Mouse (Mus musculus) heart, postnatal 14 days (tissue): ENCODE data around the gene Ppm1b. TPM values are rescaled to one million over a fixed set of nuclear protein-coding genes. Genes with fewer than 3 reads are reported as not detected.

Source experiments
- DNase-seq, 2 experiments: peaks; one replicate each; pipeline ENCODE4 v3.0.0; 2021 to 2022
- intact Hi-C: fragments of 180-260 bp; cut with DNase I; formaldehyde crosslinking; loops from one replicate; pipeline ENCODE4 v1.15.1; 2025
- total RNA-seq, 2 experiments: library from RNA; stranded (reverse); gene quantifications; 2 replicates each; pipeline ENCODE4 v1.2.3; 2021

The Ppm1b gene
- total RNA-seq, 2 experiments from 2014 or later, result 95.4 to 99.7 TPM

DNA sequence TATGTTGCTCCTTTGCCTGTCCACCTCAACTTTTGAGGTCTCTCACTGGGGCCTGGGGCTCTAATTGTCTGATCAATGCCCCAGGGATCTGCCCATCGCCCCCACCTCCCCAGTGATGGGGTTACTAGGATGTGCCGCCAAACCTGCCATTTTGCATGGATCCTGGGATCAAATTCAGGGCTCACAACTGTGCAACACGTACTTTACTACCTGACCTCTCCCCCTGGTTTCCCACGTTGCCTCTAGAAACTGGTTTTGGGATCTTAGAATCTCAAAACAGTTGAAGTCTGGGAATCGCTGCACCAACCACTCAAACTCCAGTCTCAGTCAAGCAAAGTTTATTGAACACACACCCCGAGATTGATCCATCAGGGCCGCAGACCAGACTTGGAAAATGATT is 101.7 kb downstream of the Ppm1b start:
- intact Hi-C loops, result no loop called here

DNA sequence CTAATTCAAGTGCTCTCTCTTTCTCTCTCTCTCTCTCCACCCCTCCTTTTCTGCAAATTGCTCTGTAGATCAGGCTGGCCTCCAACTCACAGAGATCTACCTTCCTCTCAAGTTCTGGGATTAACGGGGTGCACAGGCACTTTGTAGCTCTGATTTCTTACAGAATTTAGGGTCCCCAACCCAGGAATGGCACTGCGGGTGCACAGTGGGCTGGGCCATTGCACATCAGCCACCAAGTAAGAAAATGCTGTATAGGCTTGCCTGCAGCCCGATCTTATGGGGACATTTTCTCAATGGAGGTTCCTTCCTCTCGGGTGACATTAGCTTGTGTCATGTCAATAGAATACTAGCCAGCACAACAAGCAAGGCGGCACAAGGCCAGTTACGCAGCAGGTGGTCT is 102.6 kb downstream of the Ppm1b start:
- DNase-seq, result no peak
- intact Hi-C loops, result no loop called here

More for the DNA sequence above, 101.7 kb downstream of the Ppm1b start:
- DNase-seq, result no peak

DNA sequence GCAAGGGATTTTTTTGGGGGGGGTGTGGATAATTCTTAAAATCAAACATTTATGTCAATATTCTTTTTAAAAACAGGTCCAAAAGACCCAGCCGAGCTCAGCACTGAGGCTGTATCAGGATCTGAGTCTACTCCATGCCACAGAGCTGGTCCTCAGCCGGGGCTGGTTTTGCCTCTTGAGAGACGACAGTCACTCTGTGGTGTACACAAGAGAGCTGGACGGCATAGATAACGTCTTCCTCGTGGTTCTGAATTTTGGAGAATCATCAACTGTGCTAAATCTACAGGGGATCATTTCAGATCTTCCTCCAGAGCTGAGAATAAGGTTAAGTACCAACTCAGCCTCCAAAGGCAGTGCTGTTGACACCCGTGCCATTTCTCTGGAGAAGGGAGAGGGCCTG is 107.0 kb downstream of the Ppm1b start:
- DNase-seq, result no peak
- intact Hi-C loops, result no loop called here

DNA sequence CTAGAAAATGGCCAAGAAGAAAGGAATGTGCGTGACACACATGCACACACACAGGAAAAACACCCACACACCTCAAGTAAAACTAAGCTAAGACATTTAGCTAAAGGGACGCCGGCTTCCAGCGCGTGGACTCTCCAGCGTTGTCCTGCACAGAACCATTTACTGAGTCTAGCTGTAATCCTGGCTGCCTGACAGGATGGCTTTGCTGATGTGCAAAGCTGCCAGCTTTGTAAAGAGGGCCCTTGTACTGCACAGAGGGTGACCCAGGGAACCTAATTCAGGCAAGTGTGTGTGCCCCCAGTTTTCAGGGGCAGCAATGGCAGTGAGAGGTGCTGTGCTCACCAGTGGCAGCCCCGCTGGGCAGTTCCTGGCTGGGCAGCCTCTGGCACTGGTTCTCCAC is 110.8 kb downstream of the Ppm1b start:
- no peak for DNase-seq
- intact Hi-C loops, result no loop called here

DNA sequence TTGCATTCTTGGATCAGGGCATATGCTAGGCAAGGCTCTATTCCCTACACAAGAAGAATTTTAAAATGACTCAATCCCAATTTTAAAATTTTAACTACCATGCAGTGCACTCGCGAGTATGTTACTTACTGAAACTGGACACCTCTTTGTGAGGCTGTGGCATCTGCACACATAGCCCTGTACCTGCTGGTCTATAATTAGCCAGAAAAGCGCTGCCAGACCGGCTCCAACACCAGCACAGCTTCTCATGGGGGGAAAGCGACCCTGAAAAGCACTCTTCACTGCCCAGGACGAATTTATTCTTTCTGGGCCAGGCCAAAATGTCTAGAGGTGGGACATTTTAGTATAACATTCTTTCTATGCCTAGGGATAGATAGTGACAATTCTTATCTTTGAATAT is 114.1 kb downstream of the Ppm1b start:
- intact Hi-C loops, result no loop called here
- no peak for DNase-seq

DNA sequence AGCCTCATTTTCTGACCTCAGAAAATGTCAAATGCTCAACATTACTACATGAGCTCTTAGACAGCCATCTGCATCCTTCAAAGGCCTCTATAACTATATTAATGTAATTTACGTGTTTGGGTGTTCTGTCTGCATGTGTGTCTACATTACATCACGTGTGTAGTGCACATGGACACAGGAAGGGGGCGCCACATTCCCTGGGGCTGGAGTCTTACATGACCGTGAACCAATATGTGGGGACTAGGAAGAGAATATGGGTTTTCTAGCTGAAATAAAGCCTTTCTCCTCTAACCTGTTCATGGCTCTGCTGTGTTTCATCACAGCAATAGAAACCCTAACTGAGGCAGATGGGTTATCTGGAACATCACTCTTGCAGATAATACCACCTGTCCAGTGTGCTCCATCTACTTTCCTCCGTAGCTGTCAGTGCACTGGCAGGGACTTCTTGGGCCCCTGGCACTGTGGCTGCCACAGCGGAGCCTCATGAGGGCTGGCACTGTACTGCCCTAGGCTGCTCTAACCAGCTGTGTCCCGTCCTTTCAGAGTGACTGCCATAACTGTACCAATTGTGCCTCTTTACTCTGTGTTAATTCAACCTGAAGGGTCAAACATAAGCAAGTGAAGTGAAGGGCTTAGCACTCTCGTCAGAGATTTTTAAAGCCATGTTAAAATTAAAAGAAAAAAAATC is 114.7 kb downstream of the Ppm1b start:
- DNase-seq, result no peak
- intact Hi-C loops, result no loop called here

DNA sequence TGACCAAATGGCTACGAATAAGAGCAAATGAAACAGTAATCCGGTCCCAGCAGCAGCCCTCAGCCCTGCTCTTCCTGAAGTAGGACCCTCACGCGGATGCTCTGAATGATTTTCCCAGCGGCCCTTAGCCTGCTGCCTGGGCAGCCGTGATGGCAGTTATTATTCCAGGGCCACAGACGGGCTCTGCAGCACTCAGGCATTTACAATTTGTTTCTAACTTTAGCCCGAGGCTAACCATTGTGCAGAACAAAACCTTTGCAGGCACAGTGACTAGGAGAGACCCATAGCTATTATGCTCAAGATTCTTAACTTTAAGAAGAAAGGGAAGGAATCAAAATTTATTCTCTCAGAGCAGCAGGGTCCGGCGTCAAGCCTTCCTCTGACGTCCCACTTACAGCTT is 115.8 kb downstream of the Ppm1b start:
- no peak for DNase-seq
- intact Hi-C loops, result no loop called here

DNA sequence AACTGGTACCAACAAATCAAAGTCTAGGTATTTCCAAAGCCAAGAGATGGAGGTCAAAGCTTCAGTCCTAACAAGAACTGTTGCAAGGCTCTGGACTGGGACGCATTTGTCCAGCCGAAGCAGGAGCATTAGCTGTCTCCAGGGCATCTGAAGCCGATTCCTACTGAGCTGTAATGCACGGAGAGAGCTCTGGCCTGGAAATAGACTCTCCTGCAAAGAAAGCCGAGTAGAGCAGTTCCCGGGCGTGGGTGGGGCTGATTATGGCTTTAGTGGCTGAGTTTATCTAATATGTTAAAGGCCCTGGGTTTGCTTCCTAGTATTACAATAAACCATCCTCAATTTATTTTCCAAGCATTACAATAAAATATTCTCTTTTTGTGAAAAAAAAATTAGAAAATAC is 116.7 kb downstream of the Ppm1b start:
- no peak for DNase-seq
- intact Hi-C loops, result no loop called here

Other genes with a start within 250 kb of the Ppm1b start
- gene Lrpprc, start 166.0 kb upstream of the Ppm1b start, total RNA-seq, result 100 to 1,000 TPM; 150 to 152 TPM
- gene Slc3a1, start 71.6 kb downstream of the Ppm1b start, total RNA-seq, result under 1 TPM; 0.17 to 0.20 TPM
- 100 to 1,000 TPM; 136 to 137 TPM for gene Prepl, start 133.5 kb downstream of the Ppm1b start, total RNA-seq
- gene Camkmt, start 133.8 kb downstream of the Ppm1b start, total RNA-seq, result 1 to 10 TPM; 2.3 TPM